Mouse (Mus musculus) kidney, embryonic 15.5 days (tissue): ENCODE results near the gene Tcn2. TPM values are rescaled to one million over a fixed set of nuclear protein-coding genes. Genes with fewer than 3 reads are reported as not detected.

Experiments
- ATAC-seq: fragments of 200-750 bp; cut with Nextera tagmentation; replicated peaks from 2 replicates; pipeline ENCODE4 v1.8.0; 2017; ENCODE audit warnings: moderate TSS enrichment; ENCODE audit not compliant: low FRiP score
- H3K27ac ChIP-seq: fragments of 300-500 bp; sonication (generic); 2 replicates; pipeline ENCODE4 v1.5.1; 2015; ENCODE audit warnings: mild to moderate bottlenecking, inconsistent platforms
- H3K27me3 ChIP-seq: fragments of 300-500 bp; sonication (generic); 2 replicates; pipeline ENCODE4 v1.6.1; 2015; ENCODE audit warnings: inconsistent platforms
- H3K36me3 ChIP-seq: fragments of 300-500 bp; sonication (generic); 2 replicates; pipeline ENCODE4 v1.6.1; 2015; ENCODE audit warnings: inconsistent platforms
- H3K4me1 ChIP-seq: fragments of 300-500 bp; sonication (generic); 2 replicates; pipeline ENCODE4 v1.6.1; 2015; ENCODE audit warnings: inconsistent platforms
- H3K4me2 ChIP-seq: fragments of 300-500 bp; sonication (generic); 2 replicates; pipeline ENCODE4 v1.6.1; 2015; ENCODE audit warnings: moderate library complexity, mild to moderate bottlenecking, inconsistent platforms
- H3K4me3 ChIP-seq: fragments of 300-500 bp; sonication (generic); replicated peaks from 2 replicates; pipeline ENCODE4 v1.5.1; 2015; ENCODE audit warnings: mild to moderate bottlenecking, inconsistent platforms
- H3K9ac ChIP-seq: fragments of 300-500 bp; sonication (generic); 2 replicates; pipeline ENCODE4 v1.6.1; 2015; ENCODE audit warnings: mild to moderate bottlenecking, inconsistent platforms
- H3K9me3 ChIP-seq: fragments of 300-500 bp; sonication (generic); replicated peaks from 2 replicates; pipeline ENCODE4 v1.6.1; 2016; ENCODE audit warnings: inconsistent platforms
- WGBS: fragments of 180-500 bp; shearing (Covaris S2); methylation state at CpG from one replicate; pipeline ENCODE4 v1.1.7; 2015; ENCODE audit warnings: mixed read lengths; 5-methylcytosine and 5-hydroxymethylcytosine counted together
- polyA plus RNA-seq: library from polyadenylated mRNA; unstranded; fragments of >200 nt; fragmentation: Nextera tagmentation; extraction: Ambion mirVana; gene quantifications from 2 replicates; pipeline ENCODE4 v1.2.1, GENCODE M21; 2015

Tcn2 gene
- polyA plus RNA-seq, 1 experiment from 2014 or later, result 102 TPM

DNA sequence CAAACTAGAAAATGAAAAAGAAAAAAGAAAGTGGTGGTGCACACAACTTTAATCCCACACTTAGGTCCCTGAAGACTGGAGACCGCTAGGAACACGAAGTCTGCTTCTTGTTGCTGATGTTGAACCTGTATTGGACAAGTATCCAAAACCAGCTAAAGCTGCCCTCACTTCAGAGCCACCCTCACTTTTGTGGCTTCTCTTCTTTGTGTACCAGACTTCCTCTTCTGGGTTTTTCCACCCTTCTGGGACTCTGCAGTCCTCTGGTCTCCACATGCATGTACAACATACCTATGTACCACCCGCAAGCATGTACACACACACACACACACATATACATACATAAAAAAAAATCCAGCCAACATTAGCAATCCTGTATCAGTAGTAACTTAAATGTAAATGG lies 48.2 kb downstream of the Tcn2 start:
- no peaks in the 10 kb centered on the region for H3K36me3 ChIP-seq
- no peak overlapping the region for H3K27ac ChIP-seq
- H3K4me2 ChIP-seq, result no peak overlapping the region
- ATAC-seq, result no peak
- no peaks in the 10 kb centered on the region for H3K9me3 ChIP-seq
- no peak overlapping the region for H3K9ac ChIP-seq
- H3K4me1 ChIP-seq, result peaks cover 6% of the 10 kb centered on the region
- no peaks in the 10 kb centered on the region for H3K27me3 ChIP-seq
- 85% methylated on average over 3 of the region's 3 CpGs for WGBS
- no peak overlapping the region for H3K4me3 ChIP-seq

DNA sequence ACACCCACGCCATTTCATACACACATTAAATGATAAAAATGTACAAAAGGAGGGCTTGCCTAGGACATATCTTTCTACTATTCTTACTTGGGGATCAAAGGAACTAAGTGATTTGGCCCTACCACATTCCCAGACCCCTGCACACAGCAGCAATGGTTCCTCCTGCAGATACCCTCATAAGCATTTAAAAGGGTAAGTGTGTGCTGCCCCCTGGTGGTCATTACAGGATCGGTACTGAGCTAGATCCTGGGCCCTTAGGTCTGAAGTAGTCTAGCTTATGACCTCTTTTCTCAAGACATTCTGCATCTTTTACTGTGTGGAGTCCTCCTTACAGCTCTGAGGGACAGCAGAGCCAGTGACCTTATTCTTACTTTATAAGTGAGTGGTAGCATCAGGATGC lies 52.1 kb downstream of the Tcn2 start:
- Histone ChIP-seq H3K27ac (no peak overlapping the region), H3K4me1 (peaks cover 1% of the 10 kb centered on the region), H3K4me3 (no peak overlapping the region), H3K27me3 (no peaks in the 10 kb centered on the region), H3K9me3 (no peaks in the 10 kb centered on the region), H3K9ac (no peak overlapping the region), H3K4me2 (no peak overlapping the region), H3K36me3 (no peaks in the 10 kb centered on the region)
- ATAC-seq, result no peak
- WGBS, result 48% methylated on average over 2 of the region's 2 CpGs

DNA sequence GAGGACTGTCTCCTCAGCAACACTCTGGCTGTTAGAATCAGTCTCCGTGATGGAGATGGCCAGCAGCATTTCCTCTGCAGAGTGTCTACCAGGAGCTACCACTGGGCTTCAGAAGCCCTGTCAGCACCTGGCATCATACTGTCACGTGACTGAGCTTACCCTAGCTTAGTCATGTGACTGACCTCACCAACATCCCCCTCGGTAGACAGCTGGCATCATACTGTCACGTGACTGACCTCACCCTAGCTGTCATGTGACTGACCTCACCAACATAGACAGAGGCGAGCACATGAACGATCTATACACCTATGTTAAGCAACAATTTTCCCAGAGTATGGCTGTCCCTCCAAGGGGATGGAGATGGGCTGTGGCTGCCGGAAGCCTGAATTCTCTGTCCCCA lies 53.3 kb downstream of the Tcn2 start:
- no peak overlapping the region for H3K27ac ChIP-seq
- no peaks in the 10 kb centered on the region for H3K27me3 ChIP-seq
- H3K4me2 ChIP-seq, result no peak overlapping the region
- no peaks in the 10 kb centered on the region for H3K36me3 ChIP-seq
- no peak for ATAC-seq
- WGBS, result 78% methylated on average over 7 of the region's 7 CpGs
- no peaks in the 10 kb centered on the region for H3K9me3 ChIP-seq
- no peaks in the 10 kb centered on the region for H3K4me1 ChIP-seq
- no peak overlapping the region for H3K4me3 ChIP-seq
- no peak overlapping the region for H3K9ac ChIP-seq

DNA sequence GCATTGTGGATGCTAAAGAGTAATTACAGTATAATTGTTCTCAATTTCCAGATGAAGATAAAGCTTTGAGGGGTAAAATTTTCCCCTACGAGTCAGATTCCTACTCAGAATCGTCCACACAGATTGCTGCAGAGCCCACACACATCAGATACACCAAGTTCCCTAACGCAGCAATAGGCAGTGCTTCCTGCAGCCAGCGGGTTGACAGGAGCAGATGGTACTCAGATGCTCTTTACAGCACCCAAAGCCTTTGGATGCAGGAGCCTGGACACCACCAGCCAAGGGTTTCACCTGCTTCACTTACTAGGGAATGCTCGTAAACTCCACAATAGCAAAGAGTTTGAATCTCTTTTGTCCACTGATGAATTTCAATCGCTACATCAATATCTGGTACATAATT lies 55.5 kb downstream of the Tcn2 start:
- H3K27ac ChIP-seq, result no peak overlapping the region
- no peak overlapping the region for H3K4me3 ChIP-seq
- H3K27me3 ChIP-seq, result no peaks in the 10 kb centered on the region
- H3K4me2 ChIP-seq, result no peak overlapping the region
- no peaks in the 10 kb centered on the region for H3K9me3 ChIP-seq
- no peaks in the 10 kb centered on the region for H3K4me1 ChIP-seq
- no peak for ATAC-seq
- no peak overlapping the region for H3K9ac ChIP-seq
- no peaks in the 10 kb centered on the region for H3K36me3 ChIP-seq
- 81% methylated on average over 6 of the region's 6 CpGs for WGBS

Other genes starting within 250 kb of the Tcn2 start
- gene Osbp2, start 68.3 kb downstream of the Tcn2 start, polyA plus RNA-seq, result 0.78 and 0.91 TPM in 2 replicates
- gene 4921536K21Rik, start 37.1 kb downstream of the Tcn2 start, polyA plus RNA-seq, result 0.49 and 0.64 TPM in 2 replicates
- gene Dusp18, start 36.9 kb downstream of the Tcn2 start, polyA plus RNA-seq, result 13.0 and 13.4 TPM in 2 replicates
- gene Slc35e4, start 17.5 kb downstream of the Tcn2 start, polyA plus RNA-seq, result 4.6 and 5.1 TPM in 2 replicates
- gene Pes1, start 31.8 kb upstream of the Tcn2 start, polyA plus RNA-seq, result 95.1 and 95.5 TPM in 2 replicates
- gene 4930556J24Rik, start 44.6 kb upstream of the Tcn2 start, polyA plus RNA-seq, result 0.44 TPM in 1 of 2 replicates, not detected in the other
- 5.3 and 6.7 TPM in 2 replicates for gene Gal3st1, start 51.5 kb upstream of the Tcn2 start, polyA plus RNA-seq
- not detected in 2 replicates for gene Sec14l4, start 99.3 kb upstream of the Tcn2 start, polyA plus RNA-seq
- gene Sec14l3, start 132.7 kb upstream of the Tcn2 start, polyA plus RNA-seq, result not detected in 2 replicates
- 15.9 and 16.0 TPM in 2 replicates for gene Mtfp1, start 163.3 kb upstream of the Tcn2 start, polyA plus RNA-seq
- gene Sec14l2, start 191.3 kb upstream of the Tcn2 start, polyA plus RNA-seq, result 1.3 and 2.2 TPM in 2 replicates
- gene Rnf215, start 203.0 kb upstream of the Tcn2 start, polyA plus RNA-seq, result 27.4 and 28.2 TPM in 2 replicates
- 7.2 and 9.0 TPM in 2 replicates for gene Ccdc157, start 228.1 kb upstream of the Tcn2 start, polyA plus RNA-seq
- gene Sf3a1, start 228.2 kb upstream of the Tcn2 start, polyA plus RNA-seq, result 57.8 and 61.7 TPM in 2 replicates